Mouse (Mus musculus) cerebellum, adult 9-11 months (tissue): ENCODE measurements at regions not wholly inside any gene's neighbourhood (a gene's known extent, or its start where the extent isn't known, plus 50 kb on each side); places are given as distances from the start of the nearest gene placed in this dataset.
"Not testable (repeated sequence)": the region's sequence is repeated elsewhere in the genome, so short reads cannot be mapped to it uniquely, and the experiment has no call there.

Experiments
- DNase-seq: peaks from one replicate; pipeline ENCODE4 v3.0.0; 2022

- peak; percentile 82 for DNase-seq
These were observed 1711.7 kb downstream of the Pla2g4a start for GRCm38 (mm10) chr1:148249376-148249775.

DNA sequence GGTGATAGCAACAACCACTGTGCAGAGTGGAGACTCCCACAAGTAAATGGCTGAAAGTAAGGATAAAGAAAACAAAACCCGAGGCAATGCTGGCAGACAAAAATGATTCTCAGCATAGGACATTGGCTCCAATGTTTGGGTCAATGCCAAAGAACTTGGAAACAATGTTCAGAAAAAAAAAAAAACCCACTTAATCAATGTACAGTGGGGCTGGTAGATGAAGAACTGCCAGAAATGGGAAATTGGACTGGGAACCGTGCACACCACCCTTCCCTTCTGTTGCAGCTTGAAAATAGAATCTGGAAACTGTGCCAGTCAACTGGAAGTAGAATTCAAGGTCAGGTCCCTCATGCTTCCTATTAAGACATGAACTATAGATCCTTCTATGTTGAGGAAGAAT, 1714.4 kb downstream of the Pla2g4a start:
- DNase-seq, result peak; percentile 30

GRCm38 (mm10) chr1:148227396-148227795, 1732.8 kb downstream of the Brinp3 start:
- DNase-seq, result not testable (repeated sequence)
